ENCODE assay signal across 9 mouse cellular contexts in genomic region chr8:12384996-12385685, GRCm38 (mm10). TPM values are rescaled to one million over a fixed set of nuclear protein-coding genes. Genes with fewer than 3 reads are reported as not detected.
DNase-seq lines count a peak whose midpoint lies in the region; ATAC-seq lines count a peak whose summit lies in the region.
"Had no signal": no experiment of that assay in that cellular context is flagged by ENCODE, and none has a peak within 500 bp of the region (broad histone marks: within the 10 kb centered on the region; RNA-seq: fewer than 3 reads in every experiment).

No protein-coding gene starts in this region.

- no peak overlapping the region for H3K9ac ChIP-seq in heart, embryonic 13.5 days
- H3K9ac ChIP-seq in heart, embryonic 16.5 days (ENCODE audit: low read length), result no peak overlapping the region
- H3K9ac ChIP-seq in midbrain, embryonic 11.5 days (ENCODE audit: low read length), result peak overlapping the region; percentile 60

- H3K9me3 ChIP-seq in heart, embryonic 13.5 days, result no peaks in the 10 kb centered on the region
- no peaks in the 10 kb centered on the region for H3K9me3 ChIP-seq in heart, embryonic 16.5 days (replicated peaks; ENCODE audit: control insufficient read depth, low read length)
- no peaks in the 10 kb centered on the region for H3K9me3 ChIP-seq in midbrain, embryonic 11.5 days (ENCODE audit: control insufficient read depth, low read length)

- intact Hi-C loops in heart, postnatal 36 days (cut with DNase I), result no loop called here

- no peak for ATAC-seq in heart, embryonic 13.5 days (ENCODE audit: extremely low read depth, insufficient number of reproducible peaks, low FRiP score, low TSS enrichment)
- no peak for ATAC-seq in heart, embryonic 16.5 days (replicated peaks; ENCODE audit: extremely low read depth, insufficient read depth, low FRiP score)
- peak; percentile 64 for ATAC-seq in midbrain, embryonic 11.5 days (ENCODE audit: low FRiP score)

- peaks cover 30% of the 10 kb centered on the region for H3K4me1 ChIP-seq in heart, embryonic 13.5 days
- H3K4me1 ChIP-seq in brown adipose tissue, adult 24 weeks (ENCODE audit: control insufficient read depth, insufficient read depth, insufficient read length, low read length), result no peaks in the 10 kb centered on the region; the same call in 1 of the 2 replicates
- peaks cover 11% of the 10 kb centered on the region for H3K4me1 ChIP-seq in heart, embryonic 16.5 days (ENCODE audit: control insufficient read depth, insufficient read depth, low read length)
- peaks cover 33% of the 10 kb centered on the region for H3K4me1 ChIP-seq in midbrain, embryonic 11.5 days (ENCODE audit: control insufficient read depth, insufficient read depth, low read length)

- H3K4me3 ChIP-seq in heart, embryonic 13.5 days, result peak overlapping the region; percentile 42
- H3K4me3 ChIP-seq in brown adipose tissue, adult 24 weeks (ENCODE audit: insufficient read depth, low read depth, low read length), result peak overlapping the region; percentile 30
- H3K4me3 ChIP-seq in heart, embryonic 16.5 days (ENCODE audit: low read length), result peak overlapping the region; percentile 39
- H3K4me3 ChIP-seq in midbrain, embryonic 11.5 days (ENCODE audit: low read depth, low read length), result peak overlapping the region; percentile 43

- WGBS in heart, embryonic 13.5 days, result under 1% methylated on average over 57 of the region's 57 CpGs
- under 1% methylated on average over 57 of the region's 57 CpGs for WGBS in heart, embryonic 16.5 days
- WGBS in midbrain, embryonic 11.5 days, result under 1% methylated on average over 57 of the region's 57 CpGs

- H3K27ac ChIP-seq in heart, embryonic 13.5 days (replicated peaks), result no peak overlapping the region
- no peak overlapping the region for H3K27ac ChIP-seq in brown adipose tissue, adult 24 weeks (replicated peaks; ENCODE audit: low read depth, low read length)
- H3K27ac ChIP-seq in heart, embryonic 16.5 days (ENCODE audit: low read length), result no peak overlapping the region
- no peak overlapping the region for H3K27ac ChIP-seq in midbrain, embryonic 11.5 days (ENCODE audit: low read depth, low read length)

- peak overlapping the region; percentile 67 for H3K4me2 ChIP-seq in heart, embryonic 13.5 days
- peak overlapping the region; percentile 54 for H3K4me2 ChIP-seq in heart, embryonic 16.5 days (ENCODE audit: low read depth, low read length)
- H3K4me2 ChIP-seq in midbrain, embryonic 11.5 days, result peak overlapping the region; percentile 89

- H3K27me3 ChIP-seq in heart, embryonic 13.5 days (replicated peaks), result peaks cover 100% of the 10 kb centered on the region
- peaks cover 91% of the 10 kb centered on the region for H3K27me3 ChIP-seq in heart, embryonic 16.5 days (ENCODE audit: control insufficient read depth, insufficient read depth, low read length)
- peaks cover 91% of the 10 kb centered on the region for H3K27me3 ChIP-seq in midbrain, embryonic 11.5 days (ENCODE audit: control insufficient read depth, insufficient read depth, low read length)

- no peaks in the 10 kb centered on the region for H3K36me3 ChIP-seq in heart, embryonic 13.5 days
- H3K36me3 ChIP-seq in heart, embryonic 16.5 days (ENCODE audit: control insufficient read depth, insufficient read depth), result no peaks in the 10 kb centered on the region
- no peaks in the 10 kb centered on the region for H3K36me3 ChIP-seq in midbrain, embryonic 11.5 days (ENCODE audit: control insufficient read depth, insufficient read depth, low read length)

- DNase-seq in heart, postnatal 36 days, result no peak
- DNase-seq in midbrain, embryonic 11.5 days (ENCODE audit: low spot score, missing footprints), result no peak
- no peak for DNase-seq in right cerebral cortex, adult 18-20 months
- DNase-seq in gastrocnemius, adult 8-10 months (ENCODE audit: low spot score in 2 of 2), result no peak
- no peak for DNase-seq in gastrocnemius, postnatal 10 days

RNA-seq across cellular contexts. Expression of gene Sox1, which starts 10.0 kb away (rescaled TPM):
- not detected in 2 replicates for polyA plus RNA-seq in heart, embryonic 13.5 days (2015; fragmentation: Nextera tagmentation; extraction: Ambion mirVana)
- not detected for total RNA-seq in heart, postnatal 36 days (2021)
- 0.25 TPM in 1 of 2 replicates, not detected in the other for polyA plus RNA-seq in brown adipose tissue, adult 24 weeks (2012; ENCODE audit: insufficient read depth, insufficient read length, missing spikeins)
- polyA plus RNA-seq in heart, embryonic 16.5 days (2015; fragmentation: Nextera tagmentation; extraction: Ambion mirVana), result not detected in 2 replicates
- polyA plus RNA-seq in midbrain, embryonic 11.5 days (2014; fragmentation: Nextera tagmentation; extraction: Ambion mirVana), result 8.2 and 8.7 TPM in 2 replicates
- not detected for total RNA-seq in gastrocnemius, adult 8-10 months (2022)
- under 1 TPM in 1 of 2 experiments, not detected in 1; 0.05 TPM for total RNA-seq in gastrocnemius, postnatal 10 days (2021)
- polyA plus RNA-seq: gonadal fat pad, adult 2 months had no signal
